ENCODE assay signal across 7 mouse cellular contexts in genomic region chr10:67058297-67058696, GRCm38 (mm10). TPM values are rescaled to one million over a fixed set of nuclear protein-coding genes. Genes with fewer than 3 reads are reported as not detected.
DNase-seq lines count a peak whose midpoint lies in the region; ATAC-seq and TF ChIP-seq lines count a peak whose summit lies in the region.

No protein-coding gene starts in this region.

- intact Hi-C loops in gastrocnemius, adult 2 months (cut with DNase I) = loop anchor here (5.0 kb wide), 1 partner anchor 39 kb away; the partner anchor contains the start of genes Jmjd1c and Reep3

- H3K27me3 ChIP-seq in liver, adult 2 months (ENCODE audit: control insufficient read depth, insufficient read depth, low read length) = no peaks in the 10 kb centered on the region
- H3K27me3 ChIP-seq in liver, postnatal 0 days (ENCODE audit: insufficient read depth, low read length) = no peaks in the 10 kb centered on the region
- no peaks in the 10 kb centered on the region for H3K27me3 ChIP-seq in cerebellum, adult 2 months (ENCODE audit: control insufficient read depth, insufficient read depth, low read length)

- no peak for TF ChIP-seq POLR2A in liver, adult 2 months (IDR thresholded peaks at IDR 0.05; ENCODE audit: extremely low read depth, insufficient read depth, low read length)
- no peak for TF ChIP-seq POLR2A in cerebellum, adult 2 months (IDR thresholded peaks at IDR 0.05; ENCODE audit: borderline replicate concordance, insufficient read depth, low read length)

- TF ChIP-seq EP300 in liver, postnatal 0 days (IDR thresholded peaks at IDR 0.05; ENCODE audit: low read depth) = no peak

- no peaks in the 10 kb centered on the region; the same call in 1 of the 2 replicates for H3K36me3 ChIP-seq in liver, adult 2 months (ENCODE audit: control insufficient read depth, insufficient read depth, low read length)
- peaks cover 7% of the 10 kb centered on the region; the same call in 1 of the 2 replicates for H3K36me3 ChIP-seq in liver, postnatal 0 days (replicated peaks; ENCODE audit: insufficient read depth, low read length)

- peaks cover 37% of the 10 kb centered on the region for H3K4me1 ChIP-seq in liver, adult 2 months (ENCODE audit: control insufficient read depth, insufficient read depth, low read length)
- peaks cover 34% of the 10 kb centered on the region for H3K4me1 ChIP-seq in liver, postnatal 0 days (ENCODE audit: insufficient read depth)
- peaks cover 43% of the 10 kb centered on the region for H3K4me1 ChIP-seq in cerebellum, adult 2 months (ENCODE audit: control insufficient read depth, insufficient read depth, low read length)

- no peak overlapping the region for H3K4me2 ChIP-seq in liver, postnatal 0 days (ENCODE audit: low read depth, low read length)

- no peak overlapping the region for H3K9ac ChIP-seq in liver, adult 2 months (ENCODE audit: low read depth, low read length)
- no peak overlapping the region for H3K9ac ChIP-seq in liver, postnatal 0 days (replicated peaks)

- H3K27ac ChIP-seq in liver, adult 2 months (replicated peaks; ENCODE audit: insufficient read depth, low read depth, low read length) = peak overlapping the region; percentile 68
- no peak overlapping the region for H3K27ac ChIP-seq in liver, postnatal 0 days (ENCODE audit: low read depth)
- H3K27ac ChIP-seq in cerebellum, adult 2 months (ENCODE audit: insufficient read depth, low read length) = peak overlapping the region; percentile 96
- peak overlapping the region; percentile 70 for H3K27ac ChIP-seq in gastrocnemius, adult 2 months

- 39% methylated on average over 7 of the region's 7 CpGs for WGBS in liver, adult 2 months
- WGBS in liver, postnatal 0 days (ENCODE audit: insufficient replicate concordance) = 76% methylated on average over 7 of the region's 7 CpGs
- WGBS in cerebellum, adult 2 months = 6% methylated on average over 7 of the region's 7 CpGs

- peaks cover 13% of the 10 kb centered on the region; the same call in 1 of the 2 replicates for H3K79me2 ChIP-seq in liver, adult 2 months (ENCODE audit: control insufficient read depth, insufficient read depth, low read length)

- TF ChIP-seq CTCF in liver, adult 2 months (IDR thresholded peaks at IDR 0.05; ENCODE audit: low read depth, low read length) = no peak
- no peak for TF ChIP-seq CTCF in liver, postnatal 0 days (IDR thresholded peaks at IDR 0.05; ENCODE audit: low read depth)
- TF ChIP-seq CTCF in cerebellum, adult 2 months (IDR thresholded peaks at IDR 0.05; ENCODE audit: borderline replicate concordance, insufficient read depth, low read depth, low read length) = no peak
- TF ChIP-seq CTCF in gastrocnemius, adult 2 months (IDR thresholded peaks at IDR 0.05) = no peak

- H3K9me3 ChIP-seq in liver, postnatal 0 days (ENCODE audit: low read length) = no peaks in the 10 kb centered on the region

- no peak overlapping the region for H3K4me3 ChIP-seq in liver, adult 2 months (ENCODE audit: insufficient read depth, low read depth, low read length)
- H3K4me3 ChIP-seq in liver, postnatal 0 days (ENCODE audit: low read depth, low read length) = no peak overlapping the region
- H3K4me3 ChIP-seq in cerebellum, adult 2 months (replicated peaks; ENCODE audit: insufficient read depth, low read depth, low read length) = no peak overlapping the region
- H3K4me3 ChIP-seq in gastrocnemius, adult 2 months = peak overlapping the region; percentile 38

- DNase-seq in liver, adult 2 months (ENCODE audit: extremely low read depth, low read depth, low spot score) = peak; percentile 74
- DNase-seq in liver, postnatal 0 days = no peak
- peak; percentile 84 to 91 for DNase-seq in cerebellum, adult 2 months
- DNase-seq in gastrocnemius, adult 2 months = peak; percentile 84
- peak; percentile 78 for DNase-seq in kidney, adult 8-10 months
- DNase-seq in embryo, embryonic 10.5 days (ENCODE audit: low spot score) = no peak
- DNase-seq in thymus, adult 18-20 months = no peak

- ATAC-seq in liver, postnatal 0 days = no peak

RNA-seq across cellular contexts. Expression of gene Jmjd1c, which starts 37.6 kb away (rescaled TPM):
- 44.8 and 48.3 TPM in 2 replicates for total RNA-seq in liver, adult 2 months (2014; rRNA removed)
- 5.7 and 5.8 TPM in 2 replicates for polyA plus RNA-seq in liver, adult 2 months (2012; rRNA removed)
- polyA plus RNA-seq in liver, postnatal 0 days (2015; fragmentation: Nextera tagmentation; extraction: Ambion mirVana) = 15.0 and 15.7 TPM in 2 replicates
- polyA plus RNA-seq in cerebellum, adult 2 months (2012; rRNA removed) = 56.3 and 63.8 TPM in 2 replicates
- 10 to 100 TPM; 23.7 to 26.6 TPM for total RNA-seq in gastrocnemius, adult 2 months (2021)

RNA-seq across cellular contexts. Expression of gene Reep3, which starts 38.4 kb away (rescaled TPM):
- total RNA-seq in liver, adult 2 months (2014; rRNA removed) = 36.1 and 38.8 TPM in 2 replicates
- polyA plus RNA-seq in liver, adult 2 months (2012; rRNA removed) = 21.6 and 24.8 TPM in 2 replicates
- 18.5 and 19.6 TPM in 2 replicates for polyA plus RNA-seq in liver, postnatal 0 days (2015; fragmentation: Nextera tagmentation; extraction: Ambion mirVana)
- 44.0 and 45.2 TPM in 2 replicates for polyA plus RNA-seq in cerebellum, adult 2 months (2012; rRNA removed)
- total RNA-seq in gastrocnemius, adult 2 months (2021) = 10 to 100 TPM in 1 of 2 experiments, 1 to 10 TPM in 1; 9.7 to 10.8 TPM

Comparison
In these comparisons a context has a peak if more than half of its experiments do, and no peak if none do; other contexts are left out.
1. DNase-seq: peak in liver, adult 2 months (single experiment), cerebellum, adult 2 months (2 of 2), gastrocnemius, adult 2 months (single experiment) and kidney, adult 8-10 months (2 of 2); none in liver, postnatal 0 days (single experiment), embryo, embryonic 10.5 days (single experiment) and thymus, adult 18-20 months (0 of 2).